Mouse (Mus musculus) thymus, adult 18-20 months (tissue): ENCODE results near the gene Ppme1.
A peak's percentile ranks its signal among the peaks of the same experiment; 100 is the strongest.

ENCODE experiments used
- DNase-seq, 2 experiments: peaks; one replicate each; pipeline ENCODE4 v3.0.0; 2022; ENCODE audit warnings: mixed read lengths in 2 of 2

Ppme1 gene

DNA sequence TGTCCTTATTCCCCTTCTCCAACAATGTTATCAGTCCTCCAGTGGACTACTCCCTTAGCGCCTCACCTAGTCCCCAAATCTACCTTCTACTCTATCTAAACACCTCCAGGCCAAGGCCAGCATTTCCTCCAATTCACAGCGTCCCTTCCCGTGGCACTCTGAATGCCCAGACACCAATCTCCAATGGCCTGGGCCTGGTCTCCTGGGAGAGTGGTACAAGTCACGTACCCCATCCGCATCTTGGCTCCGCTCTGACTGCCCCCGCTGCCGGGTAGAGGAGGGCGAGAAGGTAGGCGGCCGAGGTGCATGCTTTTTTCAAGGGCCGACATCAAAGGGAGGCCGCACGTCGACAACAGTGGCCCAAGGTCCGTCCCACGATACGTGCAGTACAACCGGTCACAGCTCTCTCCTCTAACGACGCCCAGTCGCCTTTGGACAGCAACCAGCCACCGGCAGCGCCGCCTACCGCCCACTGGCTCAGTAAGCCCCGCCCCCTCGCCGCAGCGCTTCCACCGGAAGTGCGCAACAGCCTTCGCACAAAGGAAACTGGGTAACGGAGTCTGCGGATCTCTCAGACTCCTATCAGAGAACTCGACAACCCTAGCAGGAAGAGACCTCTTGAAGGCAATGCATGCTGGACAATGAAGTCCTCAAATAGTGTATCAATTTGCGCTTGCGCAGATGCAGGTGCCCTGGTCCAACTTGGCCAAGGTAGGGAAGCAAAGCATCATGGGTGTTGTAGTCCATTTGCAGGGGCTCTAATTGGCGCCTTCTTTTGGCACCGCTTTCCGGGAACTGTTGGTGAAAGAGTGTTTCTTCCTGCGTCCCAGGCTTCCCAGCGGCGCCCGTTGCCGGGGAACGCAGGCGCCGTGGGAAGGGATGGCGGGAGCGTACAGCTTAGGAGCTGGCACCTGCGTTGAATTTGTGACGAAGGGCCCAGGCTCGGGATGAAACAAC lies at the start of gene Ppme1, which contains the start of gene C2cd3:
Ppme1 (minus strand) TSS at position 813 of the 957 bp plus-strand sequence.
C2cd3 (plus strand) TSS at position 739 of the 957 bp plus-strand sequence.
- DNase-seq, result peak; percentile 97 to 98

GRCm38 (mm10) chr7:100408684-100409083 lies 36.6 kb upstream of the Ppme1 start:
- no peak for DNase-seq

DNA sequence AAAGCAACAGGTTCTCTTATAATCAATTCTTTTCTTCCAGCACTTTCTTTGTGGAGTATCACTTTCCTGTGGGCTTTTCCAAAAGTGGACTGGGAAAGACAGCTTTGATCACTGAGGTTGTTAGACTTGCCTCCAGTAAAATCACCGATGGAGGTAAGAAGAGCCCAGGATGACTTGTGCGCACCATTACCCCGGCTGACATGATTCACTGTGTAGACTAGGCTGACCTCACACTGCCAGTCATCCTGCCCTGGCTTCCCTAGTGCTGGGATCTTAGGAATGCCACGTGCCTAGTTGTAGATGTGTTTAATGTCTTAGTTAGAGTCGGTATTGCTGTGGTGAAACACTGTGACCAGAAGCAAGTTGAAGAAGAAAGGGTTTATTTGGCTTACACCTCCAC lies 35.6 kb upstream of the Ppme1 start:
- no peak for DNase-seq

GRCm38 (mm10) chr7:100402715-100403114 lies 30.6 kb upstream of the Ppme1 start:
- no peak for DNase-seq

DNA sequence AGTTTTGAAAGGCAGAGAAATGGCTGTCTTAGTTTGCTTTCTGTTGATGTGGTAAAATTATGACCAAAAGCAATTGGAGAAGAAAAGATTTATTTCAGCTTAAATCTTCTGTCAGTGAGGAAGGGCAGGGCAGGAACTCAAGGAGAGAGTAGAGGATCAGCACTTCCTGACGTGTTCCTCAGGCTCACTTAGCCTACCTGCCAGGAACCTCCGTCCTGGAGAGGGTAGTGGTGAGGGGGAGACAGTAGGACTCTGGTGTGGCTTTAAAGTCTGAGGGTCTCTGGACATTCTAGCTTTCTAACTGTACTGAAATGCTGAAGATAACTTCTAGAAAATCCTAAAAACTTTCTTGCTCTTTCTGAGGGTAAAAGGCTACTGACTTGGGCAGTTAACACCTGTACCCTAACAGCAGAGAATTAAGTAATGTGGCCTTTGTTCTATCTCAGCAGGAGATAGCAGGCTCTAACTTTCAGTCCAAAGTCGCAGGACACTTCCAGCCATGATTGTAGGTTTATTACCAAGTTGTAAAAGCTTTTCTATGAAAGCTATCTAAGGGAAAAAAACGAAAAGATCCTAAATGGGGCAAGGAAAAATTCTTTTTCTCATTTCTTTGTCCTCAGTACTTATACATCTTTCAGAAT lies 28.9 kb upstream of the Ppme1 start:
- DNase-seq, result no peak

DNA sequence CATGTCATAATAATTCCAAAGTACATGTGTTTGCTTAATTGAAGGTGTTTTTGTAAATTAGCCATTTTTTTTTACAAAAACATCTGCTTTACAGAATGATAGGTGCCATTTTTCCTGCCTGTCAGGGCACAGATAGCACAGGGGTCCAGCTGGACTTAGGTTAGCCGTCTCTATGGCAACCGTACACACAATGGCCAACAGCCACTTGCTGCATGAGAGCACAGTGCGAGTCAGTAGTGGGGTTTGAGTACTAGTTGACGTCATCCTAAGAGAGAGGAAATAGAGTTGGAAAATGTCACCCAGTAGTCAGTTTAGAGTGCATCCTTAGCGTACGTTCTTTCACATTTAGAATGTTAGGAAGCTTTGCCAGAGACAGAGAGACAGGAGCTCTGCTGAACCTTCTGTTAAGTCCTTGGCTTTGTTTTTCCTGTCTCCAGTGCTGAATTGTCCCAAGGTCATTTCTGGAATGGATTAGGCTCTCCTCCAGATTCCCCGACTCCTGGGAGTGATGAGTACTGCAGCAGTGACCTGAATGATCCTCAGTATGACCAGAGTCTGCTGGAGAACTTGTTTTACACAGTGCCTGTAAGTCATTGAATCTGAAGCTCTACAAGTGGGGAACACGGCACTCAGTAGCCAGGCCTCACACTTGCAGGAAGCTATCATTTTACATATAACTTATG lies 27.3 kb upstream of the Ppme1 start:
- DNase-seq, result no peak

DNA sequence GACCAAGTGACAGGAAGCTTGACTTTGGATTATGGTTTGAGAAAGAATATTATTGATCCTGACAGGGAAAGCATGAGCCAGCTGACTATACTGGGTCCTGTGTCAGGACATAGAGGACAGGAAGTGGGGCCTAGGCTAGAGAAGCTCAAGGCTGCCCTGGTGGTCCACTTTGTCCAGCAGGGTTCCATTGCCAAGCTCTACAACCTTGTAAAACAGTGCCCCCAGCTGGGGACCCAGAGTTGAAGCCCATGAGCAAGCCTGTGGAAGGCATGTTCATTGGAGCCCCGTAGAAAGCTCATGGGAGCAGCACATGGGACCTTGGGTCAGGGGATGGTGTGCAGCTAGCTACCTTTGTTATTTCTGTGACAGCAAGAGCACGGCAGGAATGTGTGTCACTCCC lies 20.2 kb upstream of the Ppme1 start:
- DNase-seq, result no peak

DNA sequence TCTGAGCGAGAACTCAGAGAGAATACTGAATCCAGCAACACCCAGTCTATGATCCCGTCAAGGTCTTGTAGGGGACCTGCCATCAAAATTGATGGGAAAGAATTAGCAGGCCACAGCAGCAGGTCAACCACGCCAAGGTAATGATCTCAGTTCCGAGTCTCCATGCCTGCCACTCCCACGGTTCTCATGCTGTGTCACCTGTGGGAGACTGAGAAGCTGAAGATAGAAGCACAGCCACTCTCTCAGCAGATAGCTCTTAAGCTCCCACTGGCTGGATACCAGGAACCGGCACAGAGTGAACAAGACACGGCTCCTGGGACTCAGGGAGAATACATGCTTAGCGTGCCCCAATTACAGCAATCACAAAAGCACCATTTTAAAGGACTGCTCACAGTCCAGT lies 18.1 kb upstream of the Ppme1 start:
- no peak for DNase-seq

GRCm38 (mm10) chr7:100388174-100388573 lies 16.1 kb upstream of the Ppme1 start:
- no peak for DNase-seq

DNA sequence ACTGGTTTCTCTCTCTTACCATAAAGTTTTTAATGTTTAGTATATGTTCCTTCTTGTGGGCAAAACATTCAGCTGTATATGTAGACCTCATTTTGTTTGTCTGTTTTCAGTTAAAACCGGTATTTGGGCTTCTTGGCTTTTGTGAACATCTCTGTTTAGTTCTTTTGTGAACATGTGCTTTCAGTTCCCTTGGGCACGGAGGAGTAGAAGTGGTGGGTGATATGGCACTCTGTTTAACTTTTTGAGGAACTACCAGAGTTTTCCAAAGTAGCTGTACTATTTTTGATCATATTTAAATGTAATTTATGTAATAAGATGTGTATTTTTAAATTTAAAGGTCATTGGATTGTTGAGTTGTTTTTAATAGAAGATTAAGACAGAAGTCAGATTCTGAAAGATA lies 11.1 kb upstream of the Ppme1 start:
- no peak for DNase-seq

DNA sequence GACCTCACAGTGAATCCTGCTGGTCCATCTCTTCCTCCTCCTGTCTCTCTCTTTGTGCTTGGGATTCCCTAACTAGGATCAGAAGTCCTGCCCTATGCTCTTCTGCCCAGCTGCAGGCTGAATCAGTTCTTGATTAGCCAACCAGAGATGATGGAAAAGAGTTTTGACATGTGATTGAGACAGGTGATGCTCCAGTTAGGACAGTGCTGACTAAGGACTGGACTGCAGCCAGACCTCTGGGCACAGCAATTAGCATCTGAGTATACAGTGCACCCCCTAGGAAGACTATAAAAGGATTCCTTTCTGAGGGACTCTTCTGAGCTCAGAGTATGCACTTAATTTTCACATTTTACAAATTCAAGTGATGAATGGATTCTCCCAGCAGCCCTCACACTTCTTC lies 9.1 kb upstream of the Ppme1 start:
- DNase-seq, result no peak

DNA sequence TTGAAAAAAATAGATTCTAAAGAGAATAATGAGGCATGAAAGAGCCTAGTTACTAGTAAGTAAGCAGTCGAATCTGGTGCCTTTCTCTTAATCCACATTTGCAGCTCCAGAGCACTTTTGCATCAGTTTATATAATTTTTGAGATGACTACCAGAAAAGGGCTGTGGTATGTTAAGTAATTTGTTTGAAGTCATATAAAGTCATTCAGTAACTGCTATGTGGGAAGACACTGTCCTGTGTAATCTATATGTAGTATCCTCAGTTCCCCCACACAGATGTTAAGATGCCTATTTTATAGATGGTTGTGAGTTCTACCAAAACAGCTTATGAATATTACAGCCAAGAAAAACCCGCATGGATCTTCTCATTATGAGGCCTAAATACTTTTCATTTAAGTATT lies 6.2 kb upstream of the Ppme1 start:
- no peak for DNase-seq

DNA sequence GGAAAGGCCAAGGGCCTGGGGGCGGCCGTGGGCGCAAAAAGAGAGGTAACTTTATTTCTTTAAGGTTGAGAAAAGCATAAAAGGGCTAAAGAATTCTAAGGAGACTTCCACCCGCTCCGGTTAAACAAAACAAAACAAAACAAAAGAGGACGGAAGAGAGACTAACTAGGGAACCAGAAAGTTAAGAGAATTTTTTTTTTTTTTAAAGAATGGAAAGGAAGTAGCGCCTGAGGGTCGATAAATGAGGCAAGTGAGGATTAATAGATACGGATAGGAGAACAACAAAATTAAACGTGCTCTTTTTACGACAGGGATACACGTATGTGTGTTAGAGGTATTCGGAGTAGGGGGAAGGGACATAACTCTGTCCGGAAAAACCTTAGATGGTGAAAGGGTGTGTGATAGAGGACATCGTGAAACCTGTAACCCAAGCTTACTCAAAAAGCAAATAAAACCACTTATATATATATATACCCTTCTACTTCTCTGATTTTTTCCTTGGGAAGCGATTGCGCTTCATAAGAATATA lies 409 bp upstream of the Ppme1 start:
- DNase-seq, result no peak

GRCm38 (mm10) chr7:100364888-100365287 lies 7.2 kb downstream of the Ppme1 start:
- no peak for DNase-seq

DNA sequence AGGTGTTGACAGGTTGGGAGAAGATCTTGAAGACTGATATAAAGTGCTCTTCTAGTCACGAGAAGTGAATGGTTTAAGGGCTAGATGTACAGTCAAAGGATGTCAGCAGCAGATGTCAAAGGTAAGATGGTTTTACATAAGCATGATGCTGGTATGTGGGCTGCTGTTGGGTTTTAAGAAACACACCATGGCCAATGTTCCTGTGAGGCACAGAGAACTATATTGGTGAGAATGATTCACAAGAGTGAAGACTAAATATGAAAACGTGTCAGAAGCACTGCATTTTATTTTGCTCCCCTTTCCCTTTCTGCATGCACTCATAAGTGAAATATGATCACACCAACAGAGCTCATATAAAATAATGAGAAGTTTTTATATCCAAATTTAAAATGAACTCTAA lies 8.9 kb downstream of the Ppme1 start:
- no peak for DNase-seq

DNA sequence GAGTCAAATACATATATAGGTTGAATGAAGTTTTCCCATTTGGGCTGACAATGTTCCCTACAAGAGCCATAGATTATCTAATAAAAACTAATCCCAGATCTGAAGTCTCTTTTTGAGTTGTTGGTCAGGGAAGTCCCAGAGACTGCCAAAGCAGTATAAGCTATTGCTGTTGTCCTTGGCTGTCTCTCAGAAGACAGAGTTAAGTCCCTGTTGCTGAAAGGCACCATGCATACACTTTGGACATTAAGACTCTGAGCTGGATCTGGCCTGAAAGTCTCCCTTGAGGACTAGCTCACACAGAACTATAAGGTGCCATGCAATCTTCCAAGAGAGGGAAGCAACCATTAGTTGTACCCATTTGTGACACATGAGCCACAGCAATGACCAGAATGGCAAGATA lies 14.3 kb downstream of the Ppme1 start:
- DNase-seq, result no peak

- DNase-seq, result no peak
Observed at GRCm38 (mm10) chr7:100356768-100357167, 15.3 kb downstream of the Ppme1 start.

GRCm38 (mm10) chr7:100356324-100356723 lies 15.8 kb downstream of the Ppme1 start:
- DNase-seq, result no peak

GRCm38 (mm10) chr7:100354984-100355383 lies 17.1 kb downstream of the Ppme1 start:
- no peak for DNase-seq

GRCm38 (mm10) chr7:100335921-100336320 lies 36.2 kb downstream of the Ppme1 start:
- DNase-seq, result no peak

- no peak for DNase-seq
Observed at GRCm38 (mm10) chr7:100331269-100331668, 40.8 kb downstream of the Ppme1 start.

- DNase-seq, result no peak
Observed at GRCm38 (mm10) chr7:100328636-100329035, 43.5 kb downstream of the Ppme1 start.

DNA sequence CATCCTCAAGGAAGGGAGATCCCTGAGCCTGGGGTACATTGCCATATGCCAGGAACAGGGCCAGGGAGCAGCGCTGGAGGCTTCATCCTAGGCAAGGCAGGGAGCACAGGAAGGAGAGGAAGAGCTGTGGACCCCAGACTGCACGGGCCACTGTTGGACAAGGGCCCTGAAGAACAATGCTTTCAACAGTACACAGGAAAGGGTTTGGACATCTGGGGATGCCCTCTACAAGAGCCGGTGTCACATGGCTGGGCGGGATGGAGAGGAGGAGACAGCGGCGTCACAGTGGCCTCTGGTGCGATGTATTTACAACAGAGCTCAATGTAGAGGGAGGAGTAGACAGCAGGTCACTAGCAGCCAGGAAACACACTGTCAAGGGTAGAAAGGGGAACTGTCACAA lies 44.6 kb downstream of the Ppme1 start:
- DNase-seq, result no peak
